Mouse (Mus musculus) left cerebral cortex, adult 11 months (tissue): ENCODE results near the gene Pank3.
"Not testable (repeated sequence)": the region's sequence is repeated elsewhere in the genome, so short reads cannot be mapped to it uniquely, and the experiment has no call there.

Experiments used
- DNase-seq: peaks from one replicate; pipeline ENCODE4 v3.0.0; 2022; ENCODE audit warnings: low spot score

The Pank3 gene

DNA sequence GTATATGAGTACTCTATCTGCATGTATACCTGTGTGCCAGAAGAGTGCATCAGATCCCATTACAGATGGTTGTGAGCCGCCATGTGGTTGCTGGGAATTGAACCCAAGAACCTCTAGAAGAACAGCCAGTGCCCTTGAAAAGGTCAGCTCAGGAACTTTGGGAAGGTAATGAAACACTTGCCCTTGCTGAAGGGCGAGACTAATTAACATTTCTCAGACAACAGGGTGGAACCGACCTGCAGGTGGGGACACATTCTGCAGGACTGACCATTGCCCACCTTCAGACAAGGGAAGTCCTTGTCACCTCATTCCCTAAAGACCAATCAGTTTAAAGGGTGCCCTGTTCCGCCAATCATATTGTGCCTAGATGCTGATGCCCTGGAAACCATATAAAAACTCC lies 71.5 kb downstream of the Pank3 start:
- not testable (repeated sequence) for DNase-seq
